Mouse (Mus musculus) spleen, adult 2 months (tissue): ENCODE measurements around the gene Diexf.

Experiments used
- CTCF ChIP-seq: fragments of 200-500 bp; IDR thresholded peaks from 2 replicates; pipeline ENCODE4 v1.5.1; 2011; ENCODE audit warnings: mild to moderate bottlenecking, inconsistent platforms; ENCODE audit not compliant: insufficient read depth, insufficient read length, insufficient replicate concordance; ENCODE audit errors: extremely low read depth
- POLR2A ChIP-seq: fragments of 200-500 bp; IDR thresholded peaks from 2 replicates; pipeline ENCODE4 v1.6.1; 2011; ENCODE audit warnings: low read depth, low read length, inconsistent platforms

DNA sequence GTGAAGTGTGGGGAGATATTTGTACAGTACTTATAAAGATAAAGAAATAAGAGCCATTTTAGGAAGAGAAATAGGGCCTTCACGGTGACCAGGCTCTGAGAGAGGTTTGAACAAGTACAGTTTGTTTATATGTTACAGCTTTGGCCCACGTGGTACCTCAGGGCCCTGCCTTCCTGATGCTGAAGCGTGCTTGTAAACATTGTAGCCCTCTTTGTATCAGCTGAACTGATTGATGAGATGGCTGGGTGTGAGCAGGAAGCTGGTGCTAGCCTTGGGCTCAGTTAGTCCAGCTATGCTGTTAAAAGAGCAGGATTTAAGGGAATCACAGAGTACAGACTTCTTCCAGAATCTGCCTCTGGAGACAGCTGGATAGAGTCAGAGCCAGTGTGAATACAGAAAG, 29.1 kb upstream of the Diexf start:
- TF ChIP-seq CTCF (no peak), POLR2A (no peak)
